Mouse (Mus musculus) left cerebral cortex, adult 11 months (tissue): ENCODE results near the gene Tmem184c.
A peak's percentile ranks its signal among the peaks of the same experiment; 100 is the strongest.

Experiments used
- DNase-seq: peaks from one replicate; pipeline ENCODE4 v3.0.0; 2022; ENCODE audit warnings: low spot score

Tmem184c gene

GRCm38 (mm10) chr8:77610374-77610969 is at the start of gene Tmem184c:
Gene Tmem184c, minus strand, starts transcription at chr8:77610698.
- DNase-seq: peak; percentile 98

GRCm38 (mm10) chr8:77659534-77660080 is 49.1 kb upstream of the Tmem184c start:
- no peak for DNase-seq

- DNase-seq: no peak
These were observed 47.9 kb upstream of the Tmem184c start for GRCm38 (mm10) chr8:77658356-77658755.

- no peak for DNase-seq
These were observed 40.2 kb upstream of the Tmem184c start for GRCm38 (mm10) chr8:77650646-77651190.

GRCm38 (mm10) chr8:77640093-77640839 is 29.8 kb upstream of the Tmem184c start:
- no peak for DNase-seq

GRCm38 (mm10) chr8:77637593-77637992 is 27.1 kb upstream of the Tmem184c start:
- no peak for DNase-seq

GRCm38 (mm10) chr8:77634035-77634434 is 23.5 kb upstream of the Tmem184c start:
- DNase-seq: no peak

- DNase-seq: no peak
These were observed 22.7 kb upstream of the Tmem184c start for GRCm38 (mm10) chr8:77633211-77633610.

GRCm38 (mm10) chr8:77630691-77631090 is 20.2 kb upstream of the Tmem184c start:
- no peak for DNase-seq

- peak; percentile 28 for DNase-seq
These were observed 19.5 kb upstream of the Tmem184c start for GRCm38 (mm10) chr8:77629858-77630537.

GRCm38 (mm10) chr8:77623677-77624209 is 13.2 kb upstream of the Tmem184c start:
- no peak for DNase-seq

- no peak for DNase-seq
These were observed 7.4 kb upstream of the Tmem184c start for GRCm38 (mm10) chr8:77617916-77618315.

GRCm38 (mm10) chr8:77609621-77610020 is 877 bp downstream of the Tmem184c start:
- DNase-seq: no peak

- no peak for DNase-seq
These were observed 26.3 kb downstream of the Tmem184c start for GRCm38 (mm10) chr8:77584174-77584573.

GRCm38 (mm10) chr8:77577674-77578073 is 32.8 kb downstream of the Tmem184c start:
- DNase-seq: no peak

GRCm38 (mm10) chr8:77574229-77574628 is 36.3 kb downstream of the Tmem184c start:
- DNase-seq: no peak

- no peak for DNase-seq
These were observed 49.1 kb downstream of the Tmem184c start for GRCm38 (mm10) chr8:77561441-77561840.

GRCm38 (mm10) chr8:77552491-77552890 is 58.0 kb downstream of the Tmem184c start:
- DNase-seq: no peak

GRCm38 (mm10) chr8:77549881-77550580 is 60.5 kb downstream of the Tmem184c start:
- DNase-seq: no peak

- DNase-seq: peak; percentile 89
These were observed 61.3 kb downstream of the Tmem184c start, which contains the start of gene Prmt9 for GRCm38 (mm10) chr8:77549121-77549706. Gene Prmt9, plus strand, starts transcription at chr8:77549397.
